Mouse (Mus musculus): ENCODE results near the gene Erbb4. TPM values are rescaled to one million over a fixed set of nuclear protein-coding genes. Genes with fewer than 3 reads are reported as not detected.

Gene Erbb4
- total and polyA plus RNA-seq, 2 experiments from 2014 or later = 9.3 to 53.5 TPM

DNA sequence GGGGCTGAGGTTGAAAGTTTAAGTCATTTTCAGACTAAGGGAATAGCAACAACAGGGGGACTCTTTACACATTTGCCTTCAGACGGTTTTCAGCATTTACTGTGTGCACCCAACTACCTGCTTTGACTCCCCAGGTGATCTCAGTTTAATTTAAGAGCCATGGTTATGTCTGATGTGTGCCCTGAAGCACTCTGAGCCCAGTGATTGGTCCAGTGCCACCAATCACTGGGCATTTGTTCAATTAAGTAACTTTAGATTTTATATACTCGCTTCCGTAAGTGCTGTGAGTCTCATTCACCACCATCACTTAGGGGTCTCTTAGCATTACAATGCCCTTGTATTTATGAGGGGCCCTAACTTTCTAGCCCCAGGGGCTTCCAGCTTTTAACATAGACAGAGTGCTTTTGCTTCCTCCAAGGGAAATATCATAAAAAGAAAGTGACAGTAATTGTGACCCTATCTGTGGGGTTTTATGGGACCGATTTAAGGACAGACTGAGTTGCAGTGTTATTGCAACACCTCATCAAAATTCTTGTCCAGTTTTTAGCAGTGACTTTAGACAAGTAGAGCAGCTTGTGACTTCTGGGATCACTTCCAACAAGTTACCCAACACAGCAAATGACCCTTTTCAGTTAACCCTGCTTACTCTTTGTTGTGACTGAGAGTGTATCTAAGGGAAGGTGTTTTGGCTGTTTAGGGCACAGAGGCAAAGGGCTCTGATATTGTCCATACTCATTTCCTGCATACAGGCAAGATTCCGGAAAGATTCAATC lies 134.3 kb downstream of the Erbb4 start:
- Histone ChIP-seq H3K4me1 (ENCODE audit: insufficient read depth) (no peaks in the 10 kb centered on the region), H3K9ac (no peak overlapping the region), H3K4me3 (ENCODE audit: low read depth, low read length) (no peak overlapping the region), H3K27me3 (ENCODE audit: insufficient read depth, low read length) (no peaks in the 10 kb centered on the region), H3K27ac (ENCODE audit: low read depth, low read length) (no peak overlapping the region), H3K36me3 (ENCODE audit: insufficient read depth) (no peaks in the 10 kb centered on the region), H3K9me3 (ENCODE audit: low read length) (no peaks in the 10 kb centered on the region), H3K4me2 (ENCODE audit: low read depth) (no peak overlapping the region)
- ATAC-seq (no peak), DNase-seq (no peak)
- 63% methylated on average over 5 of the region's 5 CpGs for WGBS
- TF ChIP-seq CTCF (IDR thresholded peaks at IDR 0.05; ENCODE audit: low read depth) = no peak

DNA sequence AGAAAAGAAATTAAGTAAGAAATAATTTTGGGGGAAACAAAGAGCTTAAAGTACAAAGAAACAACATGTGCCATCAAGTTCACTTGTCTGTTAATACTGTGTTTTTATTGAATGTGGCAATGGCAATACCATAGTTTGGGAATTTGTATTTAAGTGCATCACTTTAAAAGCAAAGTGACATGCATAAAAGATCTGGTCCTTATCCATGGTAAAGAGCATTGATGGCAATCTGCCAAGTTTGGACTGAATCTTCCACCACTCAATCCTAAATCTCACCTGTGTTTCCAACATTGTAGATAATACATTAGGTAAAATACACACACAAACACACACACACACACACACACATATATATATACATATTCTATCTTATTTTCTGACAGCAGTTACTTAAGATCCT lies 143.7 kb downstream of the Erbb4 start:
- Histone ChIP-seq H3K36me3 (ENCODE audit: insufficient read depth) (no peaks in the 10 kb centered on the region), H3K9me3 (ENCODE audit: low read length) (no peaks in the 10 kb centered on the region), H3K9ac (no peak overlapping the region), H3K4me3 (ENCODE audit: low read depth, low read length) (no peak overlapping the region), H3K27me3 (ENCODE audit: insufficient read depth, low read length) (no peaks in the 10 kb centered on the region), H3K4me1 (ENCODE audit: insufficient read depth) (no peaks in the 10 kb centered on the region), H3K27ac (ENCODE audit: low read depth, low read length) (no peak overlapping the region), H3K4me2 (ENCODE audit: low read depth) (no peak overlapping the region)
- ATAC-seq (no peak), DNase-seq (no peak)
- no peak for TF ChIP-seq CTCF (IDR thresholded peaks at IDR 0.05; ENCODE audit: low read depth)

DNA sequence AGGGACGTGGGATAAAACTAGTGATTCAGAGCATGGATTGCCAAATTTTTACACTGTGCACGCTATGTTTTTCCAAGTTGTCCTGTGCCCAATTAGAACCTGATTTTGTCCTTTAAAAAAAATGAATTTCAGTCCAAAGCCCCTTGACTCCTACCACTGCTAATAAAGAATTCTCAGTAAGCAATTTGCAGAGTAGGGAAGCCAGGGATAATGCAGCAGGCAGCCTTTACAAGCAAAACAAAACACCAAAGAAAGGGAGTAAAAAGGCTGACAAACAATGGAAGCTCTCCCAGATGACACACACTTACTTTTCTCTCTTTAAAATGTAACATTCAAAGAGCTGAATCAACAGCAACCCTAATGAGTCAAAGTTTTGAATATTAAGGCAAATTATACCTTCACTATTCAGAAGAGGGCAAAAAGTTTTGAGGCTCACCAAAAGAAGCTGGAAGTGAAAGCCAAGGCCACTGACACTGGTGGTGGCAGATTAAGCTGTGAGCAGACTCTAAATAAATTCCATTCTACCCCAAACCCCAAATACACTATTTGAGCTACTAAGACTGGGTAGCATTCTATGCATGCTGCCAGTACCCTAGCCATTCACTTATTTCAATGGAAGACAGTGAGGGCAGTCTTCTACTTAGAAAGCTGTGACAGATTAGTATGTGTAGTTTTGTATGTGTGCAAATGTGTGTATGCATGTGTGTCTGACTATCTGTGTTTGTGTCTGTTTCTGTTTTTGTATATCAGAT lies 146.3 kb downstream of the Erbb4 start:
- WGBS = 17% methylated on average over 2 of the region's 2 CpGs
- Histone ChIP-seq H3K27me3 (ENCODE audit: insufficient read depth, low read length) (no peaks in the 10 kb centered on the region), H3K4me2 (ENCODE audit: low read depth) (no peak overlapping the region), H3K4me1 (ENCODE audit: insufficient read depth) (no peaks in the 10 kb centered on the region), H3K9me3 (ENCODE audit: low read length) (no peaks in the 10 kb centered on the region), H3K27ac (ENCODE audit: low read depth, low read length) (no peak overlapping the region), H3K36me3 (ENCODE audit: insufficient read depth) (no peaks in the 10 kb centered on the region), H3K9ac (no peak overlapping the region), H3K4me3 (ENCODE audit: low read depth, low read length) (no peak overlapping the region)
- DNase-seq = no peak
- no peak for TF ChIP-seq CTCF (IDR thresholded peaks at IDR 0.05; ENCODE audit: low read depth)
- no peak for ATAC-seq

DNA sequence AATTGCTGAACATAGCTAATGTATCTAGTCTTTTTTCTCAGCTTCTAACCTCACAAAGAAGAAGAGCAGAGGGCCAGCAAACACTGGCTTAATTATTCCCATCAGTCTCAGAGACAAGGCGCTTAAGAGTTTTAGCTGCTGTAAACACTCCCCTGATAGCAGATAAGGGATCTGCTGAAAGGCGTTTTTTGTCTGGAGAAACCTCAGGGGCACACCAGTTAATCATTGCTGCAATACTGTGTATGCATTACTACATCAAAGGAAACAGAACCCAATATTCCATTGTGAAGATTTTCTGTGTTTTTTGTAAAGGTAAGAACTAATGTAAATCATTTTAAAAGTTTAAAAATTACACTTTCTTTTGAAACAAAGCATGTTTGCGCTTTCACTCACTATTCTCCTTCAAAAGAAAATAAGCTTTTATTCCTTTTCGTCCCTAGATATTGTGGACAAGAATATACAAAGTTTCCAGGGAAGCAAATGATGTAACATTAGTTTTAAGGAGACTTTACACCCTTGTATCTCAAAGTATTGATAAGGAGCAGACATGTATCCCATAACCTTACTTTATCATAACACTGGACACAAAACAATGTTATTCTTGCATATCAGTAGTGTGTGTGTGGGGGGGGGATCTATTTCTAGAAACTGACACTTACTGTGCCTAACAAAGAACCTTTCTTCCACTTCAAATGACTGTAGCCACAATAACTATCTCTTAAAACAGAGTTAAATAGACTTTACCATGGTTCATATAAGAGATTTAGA lies 150.9 kb downstream of the Erbb4 start:
- no peak overlapping the region for H3K4me3 ChIP-seq (ENCODE audit: low read depth, low read length)
- no peaks in the 10 kb centered on the region for H3K27me3 ChIP-seq (ENCODE audit: insufficient read depth, low read length)
- H3K4me2 ChIP-seq (ENCODE audit: low read depth) = no peak overlapping the region
- no peak for DNase-seq
- no peaks in the 10 kb centered on the region for H3K36me3 ChIP-seq (ENCODE audit: insufficient read depth)
- H3K27ac ChIP-seq (ENCODE audit: low read depth, low read length) = no peak overlapping the region
- H3K9ac ChIP-seq = no peak overlapping the region
- ATAC-seq = no peak
- no peaks in the 10 kb centered on the region for H3K4me1 ChIP-seq (ENCODE audit: insufficient read depth)
- TF ChIP-seq CTCF (IDR thresholded peaks at IDR 0.05; ENCODE audit: low read depth) = no peak
- WGBS = 61% methylated on average over 4 of the region's 4 CpGs
- no peaks in the 10 kb centered on the region for H3K9me3 ChIP-seq (ENCODE audit: low read length)

DNA sequence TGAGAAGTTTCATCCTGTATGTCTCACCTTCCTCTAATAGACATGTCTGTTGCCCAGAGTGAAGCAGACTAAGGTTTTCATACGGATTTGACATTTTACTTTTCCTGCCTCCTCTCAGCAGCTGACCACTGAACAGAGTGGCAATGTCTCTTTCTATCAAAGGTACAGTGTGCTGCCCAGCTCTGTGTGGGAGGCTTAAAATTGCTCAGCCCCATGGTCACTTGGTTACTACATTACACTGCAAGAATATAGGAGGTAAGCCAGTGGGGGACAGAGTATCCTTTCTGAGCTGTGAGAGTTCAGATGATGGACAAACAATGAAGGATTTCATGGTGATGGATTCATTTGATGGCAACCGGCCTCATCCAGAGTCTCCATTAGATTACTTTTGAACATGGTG lies 152.4 kb downstream of the Erbb4 start:
- Histone ChIP-seq H3K9me3 (ENCODE audit: low read length) (no peaks in the 10 kb centered on the region), H3K4me2 (ENCODE audit: low read depth) (no peak overlapping the region), H3K27ac (ENCODE audit: low read depth, low read length) (no peak overlapping the region), H3K9ac (no peak overlapping the region), H3K27me3 (ENCODE audit: insufficient read depth, low read length) (no peaks in the 10 kb centered on the region), H3K4me1 (ENCODE audit: insufficient read depth) (no peaks in the 10 kb centered on the region), H3K36me3 (ENCODE audit: insufficient read depth) (no peaks in the 10 kb centered on the region), H3K4me3 (ENCODE audit: low read depth, low read length) (no peak overlapping the region)
- no peak for TF ChIP-seq CTCF (IDR thresholded peaks at IDR 0.05; ENCODE audit: low read depth)
- DNase-seq (no peak), ATAC-seq (peak; percentile 55; the same call in 1 of the 2 replicates)
- WGBS = 73% methylated on average over 2 of the region's 2 CpGs

DNA sequence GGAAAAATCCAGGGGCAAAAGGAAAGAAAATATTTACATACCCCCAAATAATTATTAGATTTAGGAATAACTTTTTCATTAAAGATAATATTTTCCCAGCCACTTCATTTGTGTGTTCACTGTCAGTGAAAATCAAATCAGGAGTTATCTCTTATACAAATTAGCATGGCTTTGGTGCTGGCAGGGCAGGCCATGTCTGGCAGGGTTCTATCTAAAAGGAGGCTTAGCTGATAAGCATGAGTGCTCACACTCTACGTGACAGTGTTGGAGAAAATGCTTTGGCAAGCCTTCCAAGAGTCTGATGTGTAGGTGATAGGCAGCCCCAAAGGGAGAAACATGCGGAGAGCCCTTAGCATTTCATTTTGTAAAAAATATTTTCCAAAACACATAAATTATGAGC lies 164.7 kb downstream of the Erbb4 start:
- DNase-seq (no peak), ATAC-seq (no peak)
- no peak overlapping the region for H3K27ac ChIP-seq (ENCODE audit: low read depth, low read length)
- no peak overlapping the region for H3K4me3 ChIP-seq (ENCODE audit: low read depth, low read length)
- H3K36me3 ChIP-seq (ENCODE audit: insufficient read depth) = no peaks in the 10 kb centered on the region
- H3K27me3 ChIP-seq (ENCODE audit: insufficient read depth, low read length) = no peaks in the 10 kb centered on the region
- no peaks in the 10 kb centered on the region for H3K4me1 ChIP-seq (ENCODE audit: insufficient read depth)
- H3K9me3 ChIP-seq (ENCODE audit: low read length) = no peaks in the 10 kb centered on the region
- WGBS = 54% methylated on average over 2 of the region's 2 CpGs
- no peak overlapping the region for H3K4me2 ChIP-seq (ENCODE audit: low read depth)
- no peak for TF ChIP-seq CTCF (IDR thresholded peaks at IDR 0.05; ENCODE audit: low read depth)
- H3K9ac ChIP-seq = no peak overlapping the region

DNA sequence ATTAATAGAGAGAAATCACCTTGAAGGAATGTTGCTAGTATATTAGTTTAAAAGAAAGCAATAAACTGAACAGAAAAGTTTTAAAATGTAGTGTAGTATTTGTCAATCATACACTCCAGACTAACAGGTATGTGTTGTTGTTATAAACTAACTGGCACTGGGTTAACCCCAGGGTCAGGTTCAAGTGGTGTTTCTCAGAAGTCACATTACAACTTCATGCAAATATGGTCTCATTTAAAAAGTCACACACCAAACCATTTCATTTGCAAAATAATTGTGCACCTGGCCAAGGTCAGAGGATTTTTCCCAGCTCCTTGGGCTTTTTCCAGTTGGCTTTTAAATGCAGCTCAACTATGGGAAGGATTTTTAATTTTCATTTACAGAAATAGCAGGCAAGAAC lies 173.1 kb downstream of the Erbb4 start:
- Histone ChIP-seq H3K9me3 (ENCODE audit: low read length) (no peaks in the 10 kb centered on the region), H3K27ac (ENCODE audit: low read depth, low read length) (no peak overlapping the region), H3K4me3 (ENCODE audit: low read depth, low read length) (no peak overlapping the region), H3K4me2 (ENCODE audit: low read depth) (no peak overlapping the region), H3K36me3 (ENCODE audit: insufficient read depth) (no peaks in the 10 kb centered on the region), H3K4me1 (ENCODE audit: insufficient read depth) (no peaks in the 10 kb centered on the region), H3K9ac (no peak overlapping the region), H3K27me3 (ENCODE audit: insufficient read depth, low read length) (no peaks in the 10 kb centered on the region)
- DNase-seq = no peak
- no peak for TF ChIP-seq CTCF (IDR thresholded peaks at IDR 0.05; ENCODE audit: low read depth)
- no peak for ATAC-seq
